Mouse (Mus musculus) stomach, postnatal 0 days (tissue): ENCODE results near the gene Prkag2.

Experiments used
- CTCF ChIP-seq: IDR thresholded peaks from 2 replicates; pipeline ENCODE4 v1.5.1; 2016; ENCODE audit warnings: antibody characterized with exemption, low read depth, mild to moderate bottlenecking, moderate library complexity
- EP300 ChIP-seq: optimal IDR thresholded peaks from 2 replicates; pipeline ENCODE3; 2016; ENCODE audit warnings: antibody characterized with exemption

- no peak for TF ChIP-seq CTCF
- no peak for TF ChIP-seq EP300
Measured at GRCm38 (mm10) chr5:24967898-24968535, 132.4 kb downstream of the Prkag2 start.
